In the genomic region with DNA sequence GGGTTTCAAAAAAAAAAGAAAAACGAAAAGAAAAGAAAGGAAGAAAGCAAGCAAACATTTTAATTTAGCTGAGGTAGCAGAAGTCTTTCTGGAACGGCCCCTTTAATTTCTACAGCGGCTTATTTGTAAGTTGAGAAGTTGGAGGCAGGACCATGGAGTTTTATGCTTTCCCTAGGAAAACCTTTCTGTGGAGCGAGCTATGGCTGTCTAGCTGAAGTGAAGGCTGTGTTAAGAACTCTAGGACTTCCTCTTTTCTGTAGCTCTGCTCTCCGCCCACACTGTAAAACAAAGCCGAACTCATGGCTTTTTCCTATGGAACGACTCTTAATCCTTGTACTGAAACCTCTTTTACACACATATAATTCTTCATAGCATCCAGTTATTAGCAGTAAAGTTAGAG, we compare ENCODE assay signal across 8 mouse cellular contexts. TPM values are rescaled to one million over a fixed set of nuclear protein-coding genes. Genes with fewer than 3 reads are reported as not detected.
A peak's percentile ranks its signal among the peaks of the same experiment; 100 is the strongest.
DNase-seq lines count a peak whose midpoint lies in the region; ATAC-seq and TF ChIP-seq lines count a peak whose summit lies in the region.

No protein-coding gene starts in this region.

- no peaks in the 10 kb centered on the region for H3K27me3 ChIP-seq in E14TG2a.4 (ENCODE audit: insufficient read depth, low read length)
- H3K27me3 ChIP-seq in forebrain, postnatal 0 days (ENCODE audit: insufficient read depth, low read length), result no peaks in the 10 kb centered on the region
- no peaks in the 10 kb centered on the region for H3K27me3 ChIP-seq in liver, embryonic 14.5 days (ENCODE audit: control insufficient read depth, insufficient read depth, low read length)

- H3K36me3 ChIP-seq in E14TG2a.4 (ENCODE audit: insufficient read depth, low read length), result peaks cover 23% of the 10 kb centered on the region
- H3K36me3 ChIP-seq in forebrain, postnatal 0 days (ENCODE audit: insufficient read depth), result no peaks in the 10 kb centered on the region
- H3K36me3 ChIP-seq in liver, embryonic 14.5 days (replicated peaks; ENCODE audit: control insufficient read depth, insufficient read depth, low read depth), result no peaks in the 10 kb centered on the region; the same call in 1 of the 2 replicates

- H3K4me2 ChIP-seq in forebrain, postnatal 0 days (ENCODE audit: low read depth), result 0 out of 2 replicates have a peak overlapping the region, but pooled peaks have one; percentile 64
- peak overlapping the region; percentile 96 for H3K4me2 ChIP-seq in liver, embryonic 14.5 days (ENCODE audit: low read depth)

- H3K4me1 ChIP-seq in E14TG2a.4 (replicated peaks; ENCODE audit: low read depth, low read length), result peaks cover 17% of the 10 kb centered on the region
- peaks cover 9% of the 10 kb centered on the region for H3K4me1 ChIP-seq in forebrain, postnatal 0 days (ENCODE audit: insufficient read depth)
- H3K4me1 ChIP-seq in liver, embryonic 14.5 days (replicated peaks; ENCODE audit: control insufficient read depth in 2 of 2, insufficient read depth in 2 of 2, low read length in 1 of 2), result peaks cover 35 to 37% of the 10 kb centered on the region in 2 experiments

- no peak overlapping the region for H3K9ac ChIP-seq in forebrain, postnatal 0 days
- peak overlapping the region; percentile 94 for H3K9ac ChIP-seq in liver, embryonic 14.5 days (replicated peaks)

- DNase-seq in 416B (ENCODE audit: low read depth), result peak; percentile 80
- no peak for DNase-seq in forebrain, postnatal 0 days
- DNase-seq in liver, embryonic 14.5 days (ENCODE audit: low read depth in 3 of 3, low spot score in 3 of 3), result no peak
- no peak for DNase-seq in frontal cortex, postnatal 25 days (ENCODE audit: low spot score in 2 of 2)
- no peak for DNase-seq in urinary bladder, adult 2 months (ENCODE audit: low spot score)
- no peak for DNase-seq in thymus, postnatal 0 days (ENCODE audit: low spot score)
- no peak for DNase-seq in adrenal gland, postnatal 25 days

- no peak for TF ChIP-seq CTCF in E14TG2a.4 (conservative IDR thresholded peaks at IDR 0.05; ENCODE audit: low read length)
- TF ChIP-seq CTCF in forebrain, postnatal 0 days (IDR thresholded peaks at IDR 0.05; ENCODE audit: low read depth), result no peak
- no peak for TF ChIP-seq CTCF in liver, embryonic 14.5 days (IDR thresholded peaks at IDR 0.05; ENCODE audit: low read depth)

- 47% methylated on average over 7 of the region's 7 CpGs for WGBS in forebrain, postnatal 0 days
- WGBS in liver, embryonic 14.5 days (ENCODE audit: insufficient replicate concordance), result 8% methylated on average over 7 of the region's 7 CpGs

- peak overlapping the region; percentile 92 for H3K4me3 ChIP-seq in E14TG2a.4 (replicated peaks; ENCODE audit: low read length)
- no peak overlapping the region for H3K4me3 ChIP-seq in forebrain, postnatal 0 days (ENCODE audit: low read depth, low read length)
- H3K4me3 ChIP-seq in liver, embryonic 14.5 days (ENCODE audit: insufficient read depth in 1 of 2, low read depth in 2 of 2, low read length in 2 of 2), result peak overlapping the region; percentile 44 to 85

- no peak for TF ChIP-seq EP300 in liver, embryonic 14.5 days (IDR thresholded peaks at IDR 0.05; ENCODE audit: low read depth)

- no peak for ATAC-seq in forebrain, postnatal 0 days
- no peak for ATAC-seq in liver, embryonic 14.5 days (ENCODE audit: insufficient read depth)

- H3K27ac ChIP-seq in forebrain, postnatal 0 days (ENCODE audit: low read depth, low read length), result no peak overlapping the region
- H3K27ac ChIP-seq in liver, embryonic 14.5 days, result peak overlapping the region; percentile 19

- peaks cover under 1% of the 10 kb centered on the region; the same call in 1 of the 2 replicates for H3K9me3 ChIP-seq in E14TG2a.4 (ENCODE audit: low read length)
- H3K9me3 ChIP-seq in forebrain, postnatal 0 days (ENCODE audit: low read length), result no peaks in the 10 kb centered on the region
- H3K9me3 ChIP-seq in liver, embryonic 14.5 days (ENCODE audit: control insufficient read depth, low read length), result no peaks in the 10 kb centered on the region

RNA-seq across cellular contexts. Expression of a gene that starts 2.3 kb away (rescaled TPM):
- total RNA-seq in forebrain, postnatal 0 days (2014; rRNA removed), result 15.7 and 20.8 TPM in 2 replicates
- polyA plus RNA-seq in forebrain, postnatal 0 days (2015; fragmentation: Nextera tagmentation; extraction: Ambion mirVana), result 11.6 and 12.5 TPM in 2 replicates
- polyA plus RNA-seq in liver, embryonic 14.5 days (2012; rRNA removed), result 12.4 and 13.1 TPM in 2 replicates
- polyA plus RNA-seq in liver, embryonic 14.5 days (2014; fragmentation: Nextera tagmentation; extraction: Ambion mirVana), result 18.0 and 18.8 TPM in 2 replicates
- polyA plus RNA-seq in urinary bladder, adult 2 months (2012; rRNA removed), result 20.4 and 21.0 TPM in 2 replicates
- polyA plus RNA-seq in thymus, postnatal 0 days (2015; fragmentation: Nextera tagmentation; extraction: Ambion mirVana), result 16.8 and 18.9 TPM in 2 replicates
- 10.6 and 11.1 TPM in 2 replicates for total RNA-seq in adrenal gland, postnatal 25 days (2021)

RNA-seq across cellular contexts. Expression of a gene that starts 2.5 kb away (rescaled TPM):
- total RNA-seq in forebrain, postnatal 0 days (2014; rRNA removed), result 4.2 and 5.1 TPM in 2 replicates
- 3.2 and 3.3 TPM in 2 replicates for polyA plus RNA-seq in forebrain, postnatal 0 days (2015; fragmentation: Nextera tagmentation; extraction: Ambion mirVana)
- polyA plus RNA-seq in liver, embryonic 14.5 days (2012; rRNA removed), result 2.1 and 4.0 TPM in 2 replicates
- polyA plus RNA-seq in liver, embryonic 14.5 days (2014; fragmentation: Nextera tagmentation; extraction: Ambion mirVana), result 11.4 and 13.2 TPM in 2 replicates
- 0.66 and 0.77 TPM in 2 replicates for polyA plus RNA-seq in urinary bladder, adult 2 months (2012; rRNA removed)
- polyA plus RNA-seq in thymus, postnatal 0 days (2015; fragmentation: Nextera tagmentation; extraction: Ambion mirVana), result 11.0 and 12.0 TPM in 2 replicates
- 1.6 and 1.7 TPM in 2 replicates for total RNA-seq in adrenal gland, postnatal 25 days (2021)
